Mouse (Mus musculus) brain, adult 2 months (tissue): Measurements from ENCODE around the gene Gbgt1.
A peak's percentile ranks its signal among the peaks of the same experiment; 100 is the strongest.

Experiments
- DNase-seq: peaks from one replicate; pipeline ENCODE4 v3.0.0; 2011; ENCODE audit warnings: low read depth, low spot score

The Gbgt1 gene

DNA sequence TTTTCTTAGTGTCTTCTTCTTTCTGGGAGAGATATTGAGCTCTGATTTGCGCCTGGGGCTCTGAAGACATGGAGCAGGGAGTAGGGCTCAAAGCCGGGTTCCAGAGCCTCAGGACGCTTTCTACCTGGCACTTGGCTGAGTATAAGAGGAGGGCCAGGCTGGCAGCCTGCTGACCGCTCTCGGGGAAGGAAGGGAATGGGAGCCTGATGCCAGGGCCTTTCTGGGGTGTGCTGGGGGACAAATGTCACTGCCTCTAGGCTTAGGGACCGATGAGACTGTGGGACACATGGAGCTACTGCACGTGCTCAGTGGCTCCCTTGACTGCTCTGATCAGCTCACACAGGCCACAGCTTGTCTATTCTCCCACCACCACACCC, 31.7 kb downstream of the Gbgt1 start:
- DNase-seq: no peak

DNA sequence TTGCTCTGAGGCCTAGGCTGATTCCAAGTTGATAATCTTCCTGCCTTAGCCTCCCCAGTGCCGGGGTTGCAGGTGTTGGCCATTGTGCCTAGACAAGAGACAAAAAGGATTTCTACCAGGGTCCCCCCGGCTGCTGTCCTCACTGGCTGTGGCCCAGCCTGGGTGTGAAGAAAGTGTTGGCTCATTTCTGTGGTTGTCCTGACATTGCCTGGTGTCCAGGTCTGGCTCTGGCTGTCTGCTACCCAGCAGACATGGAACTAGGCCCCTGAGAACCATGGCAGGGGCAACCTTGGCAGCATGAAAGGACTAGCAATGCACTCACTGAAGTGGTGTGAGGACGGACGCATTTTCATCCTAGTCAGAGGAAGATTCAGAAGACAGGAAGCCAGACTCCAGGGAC, 33.2 kb downstream of the Gbgt1 start:
- no peak for DNase-seq

DNA sequence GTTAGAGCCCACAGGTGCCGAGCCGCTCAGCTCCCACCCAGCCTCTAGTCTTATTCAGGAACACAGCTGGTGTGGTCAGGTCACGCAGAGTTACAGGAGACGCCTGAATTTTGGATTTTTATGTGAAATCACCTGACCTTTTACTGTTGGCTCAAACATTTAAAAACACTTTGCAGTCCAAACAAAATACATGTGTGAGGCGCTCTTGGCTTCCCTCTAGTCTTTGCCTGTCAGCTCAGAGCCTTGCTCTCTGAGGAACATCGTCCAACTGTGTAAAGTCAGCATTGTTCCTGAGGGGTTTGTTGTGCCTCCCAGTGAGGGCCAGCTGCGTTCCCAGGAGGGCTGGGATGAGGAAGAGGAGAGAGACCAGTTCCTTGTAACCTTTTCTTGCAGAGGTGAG, 33.6 kb downstream of the Gbgt1 start:
- no peak for DNase-seq

DNA sequence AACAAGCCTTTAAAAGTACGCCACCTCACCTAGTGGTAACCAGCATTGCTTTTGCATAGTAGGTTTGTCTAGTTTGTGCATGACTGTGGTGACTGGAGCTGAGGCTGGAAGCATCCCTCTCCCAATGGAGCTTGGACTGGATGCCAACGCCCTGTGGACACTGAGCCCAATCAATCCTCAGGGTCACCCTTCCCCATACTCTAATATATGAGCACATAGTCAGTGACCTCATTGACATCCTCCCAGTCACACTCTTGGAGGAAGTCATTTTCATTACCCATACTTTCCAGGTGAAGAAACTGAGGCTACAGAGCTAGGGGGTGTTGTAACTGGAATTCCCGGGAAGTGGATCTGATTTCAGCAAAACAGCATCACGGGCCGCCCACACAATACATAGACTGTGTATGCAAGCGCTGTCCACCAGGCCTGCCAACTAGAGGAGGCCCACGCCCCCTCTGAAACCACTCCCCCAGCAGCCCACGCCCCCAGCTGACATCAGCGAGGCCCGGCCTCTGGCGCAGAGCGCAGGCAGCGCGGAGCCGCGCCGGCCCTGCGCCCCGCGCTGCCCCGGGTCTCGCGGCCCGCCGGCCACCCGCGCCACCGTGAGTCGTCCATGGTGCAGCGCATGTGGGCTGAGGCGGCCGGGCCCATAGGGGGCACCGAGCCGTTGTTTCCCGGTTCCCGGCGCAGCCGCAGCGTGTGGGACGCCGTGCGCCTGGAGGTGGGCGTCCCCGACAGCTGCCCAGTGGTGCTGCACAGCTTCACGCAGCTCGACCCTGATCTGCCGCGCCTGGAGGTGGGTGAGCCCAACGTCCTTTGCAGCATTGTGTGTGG, 36.5 kb downstream of the Gbgt1 start:
- peak; percentile 97 for DNase-seq

DNA sequence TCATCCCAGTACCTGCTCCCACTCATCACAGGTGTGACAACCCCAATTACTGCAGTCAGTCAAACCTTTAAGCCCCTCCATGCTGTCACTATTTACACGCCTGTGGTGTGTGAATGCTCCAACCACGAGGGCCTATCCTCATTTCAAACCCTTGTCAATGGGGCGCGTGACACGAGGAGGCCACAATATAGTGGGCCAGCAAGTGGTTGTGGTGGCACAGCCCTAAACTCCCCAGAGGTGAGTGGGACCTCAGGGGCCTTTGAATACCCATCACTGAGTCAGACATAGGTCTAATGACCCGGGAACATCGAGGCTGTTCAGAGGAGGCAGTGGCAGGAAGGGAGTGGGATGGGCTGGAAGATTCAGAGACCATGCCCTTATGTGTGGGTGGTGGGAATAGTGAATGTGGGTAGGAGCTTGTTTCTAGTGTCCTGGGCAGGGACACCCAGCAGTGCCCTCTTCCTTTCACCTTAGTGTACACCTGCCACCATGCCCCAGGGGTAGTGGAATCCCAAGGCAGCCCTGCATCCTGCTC, 37.3 kb downstream of the Gbgt1 start:
- DNase-seq: no peak

DNA sequence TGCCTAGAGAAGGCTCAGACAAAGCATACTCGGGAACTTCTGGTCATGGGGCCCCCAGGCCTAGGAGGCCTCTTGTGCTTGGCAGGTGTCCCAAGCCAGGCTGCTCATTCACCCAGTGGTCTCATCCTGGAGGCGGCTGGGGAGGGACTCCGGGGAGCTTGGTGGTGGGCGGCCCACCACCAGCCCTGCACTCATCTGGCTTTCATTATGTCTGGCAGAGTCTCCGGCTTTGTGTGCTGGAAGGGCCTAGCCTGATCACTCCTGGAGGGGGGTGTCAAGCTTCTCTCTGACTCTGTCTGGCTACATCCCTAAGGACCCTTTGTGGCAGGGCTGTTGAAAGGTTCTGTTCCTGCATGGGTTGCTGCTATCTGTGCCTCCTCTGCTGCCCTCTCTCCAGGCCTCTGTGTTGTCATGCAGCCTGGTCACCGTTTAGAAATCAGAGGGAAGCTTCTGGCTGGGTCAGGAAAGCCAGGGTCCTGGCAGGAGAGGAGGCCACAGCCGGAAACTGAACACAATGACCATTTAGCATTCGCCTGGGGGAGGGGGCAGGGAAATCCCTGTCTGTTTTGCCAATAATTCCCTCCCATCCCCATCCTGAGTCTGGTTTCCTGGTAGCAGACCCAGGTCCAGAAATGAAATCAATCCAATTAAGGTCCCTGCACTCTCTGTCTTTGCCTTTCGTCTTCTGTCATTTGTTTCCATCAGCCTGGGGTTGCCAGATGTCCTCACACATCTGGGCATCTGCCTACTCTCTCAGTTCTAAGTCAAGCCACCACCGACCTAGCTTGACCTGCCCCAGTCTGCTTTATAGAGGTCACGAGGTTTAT, 38.0 kb downstream of the Gbgt1 start:
- DNase-seq: peak; percentile 66

DNA sequence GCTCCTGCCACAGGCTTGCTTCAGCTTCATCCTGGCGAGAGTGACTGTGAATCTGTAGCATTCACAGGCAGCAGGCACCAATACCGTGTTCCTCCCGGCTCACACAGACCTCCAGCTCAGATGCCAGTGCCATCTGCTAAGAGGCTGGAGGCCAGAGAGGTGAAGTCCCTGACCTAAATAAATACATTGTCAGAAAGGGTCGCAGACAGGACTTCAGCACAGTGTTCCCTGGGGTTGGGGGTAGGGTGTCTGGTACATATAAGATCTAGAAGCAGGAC, 38.5 kb downstream of the Gbgt1 start:
- DNase-seq: peak; percentile 94

DNA sequence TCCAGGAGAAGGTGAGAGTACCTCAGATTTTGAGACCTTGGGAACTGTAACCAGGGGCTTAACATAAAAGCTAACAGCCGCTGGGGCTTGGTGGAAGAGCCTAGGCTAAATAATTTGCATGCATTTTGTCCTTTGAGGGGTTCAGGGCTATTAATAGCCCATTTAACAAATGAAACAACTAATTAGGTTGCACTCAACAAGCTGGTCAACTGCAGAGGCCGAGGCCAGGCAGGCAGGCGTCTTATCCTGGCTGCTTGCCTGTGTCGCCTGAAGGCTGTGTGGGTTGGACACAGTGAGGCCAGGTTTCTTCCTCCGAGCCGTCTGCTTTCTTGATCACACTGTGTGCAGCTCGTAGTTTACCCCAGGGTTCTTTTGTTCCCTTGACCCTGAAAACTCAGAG, 39.0 kb downstream of the Gbgt1 start:
- DNase-seq: peak; percentile 94

DNA sequence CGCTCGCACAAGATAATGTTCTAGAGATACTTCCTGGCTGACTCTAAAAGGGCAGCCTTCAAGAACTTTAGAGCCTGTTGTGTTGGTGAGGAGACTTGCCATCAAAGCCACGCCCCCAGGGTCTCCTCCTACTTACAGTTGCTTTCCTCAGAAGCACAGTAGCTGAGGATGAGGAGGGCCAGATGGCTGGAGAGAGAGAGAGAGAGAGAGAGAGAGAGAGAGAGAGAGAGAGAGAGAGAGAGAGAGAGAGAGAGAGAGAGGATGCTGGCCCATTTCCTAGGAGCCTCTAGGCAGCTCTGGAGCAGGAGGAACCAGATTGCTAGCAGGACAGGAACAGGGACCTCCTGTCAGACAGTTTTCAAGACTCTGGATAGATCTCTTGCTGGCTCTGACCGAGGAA, 39.5 kb downstream of the Gbgt1 start:
- peak; percentile 62 for DNase-seq

DNA sequence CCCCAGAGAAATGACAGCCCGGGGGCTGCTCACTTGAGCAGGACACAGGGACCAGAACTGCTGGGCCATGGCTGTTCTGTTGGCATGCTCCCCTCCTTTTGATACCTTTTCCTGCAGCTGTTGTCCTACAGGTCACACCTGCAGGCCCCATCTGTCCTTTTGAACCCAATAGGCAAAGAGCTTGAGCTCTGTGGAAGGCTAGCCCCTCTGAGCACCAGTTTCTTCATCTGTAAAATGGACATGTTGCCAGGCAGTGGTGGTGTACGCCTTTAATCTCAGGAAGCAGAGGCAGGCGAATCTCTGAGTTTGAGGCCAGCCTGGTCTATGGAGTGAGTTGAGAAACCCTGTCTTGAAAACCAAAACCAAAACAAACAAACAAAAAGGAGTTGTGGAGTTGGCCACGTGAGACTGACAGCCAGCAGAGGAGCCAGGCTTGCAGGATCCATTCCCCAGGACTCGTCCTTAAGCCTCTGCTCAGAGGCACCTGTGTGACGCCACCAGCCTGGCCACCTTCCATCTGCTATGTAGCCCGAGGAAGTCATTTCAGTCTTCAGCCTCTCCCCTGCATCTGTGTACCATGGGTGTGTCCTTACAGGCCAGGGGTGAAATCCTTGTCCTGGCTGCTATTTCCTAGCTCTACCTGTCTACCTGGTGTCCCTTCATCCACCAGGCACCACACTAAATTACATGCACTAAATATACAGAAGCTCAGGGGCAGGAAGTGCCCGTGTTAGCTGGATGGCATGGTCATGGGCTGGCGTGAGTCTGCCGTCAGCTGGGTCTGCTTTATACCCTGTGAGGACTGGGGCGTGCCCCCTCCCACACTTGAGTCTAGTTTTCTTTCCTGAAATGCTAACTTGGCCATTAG, 40.3 kb downstream of the Gbgt1 start:
- peak; percentile 53 for DNase-seq

DNA sequence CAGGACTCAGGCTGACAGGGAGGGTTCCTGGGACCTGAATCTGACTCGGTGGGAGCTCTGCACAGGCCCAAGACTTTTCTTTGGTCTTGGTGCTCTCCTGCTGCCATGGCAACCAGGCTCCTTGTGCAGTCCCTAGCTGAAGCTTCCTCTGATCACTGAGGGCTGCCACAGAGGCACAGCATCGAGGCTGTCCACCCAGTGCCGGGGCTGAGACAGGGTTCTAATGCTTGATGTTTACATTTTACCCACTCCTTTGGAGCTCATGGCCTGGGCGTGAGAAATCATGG, 40.9 kb downstream of the Gbgt1 start:
- peak; percentile 76 for DNase-seq

DNA sequence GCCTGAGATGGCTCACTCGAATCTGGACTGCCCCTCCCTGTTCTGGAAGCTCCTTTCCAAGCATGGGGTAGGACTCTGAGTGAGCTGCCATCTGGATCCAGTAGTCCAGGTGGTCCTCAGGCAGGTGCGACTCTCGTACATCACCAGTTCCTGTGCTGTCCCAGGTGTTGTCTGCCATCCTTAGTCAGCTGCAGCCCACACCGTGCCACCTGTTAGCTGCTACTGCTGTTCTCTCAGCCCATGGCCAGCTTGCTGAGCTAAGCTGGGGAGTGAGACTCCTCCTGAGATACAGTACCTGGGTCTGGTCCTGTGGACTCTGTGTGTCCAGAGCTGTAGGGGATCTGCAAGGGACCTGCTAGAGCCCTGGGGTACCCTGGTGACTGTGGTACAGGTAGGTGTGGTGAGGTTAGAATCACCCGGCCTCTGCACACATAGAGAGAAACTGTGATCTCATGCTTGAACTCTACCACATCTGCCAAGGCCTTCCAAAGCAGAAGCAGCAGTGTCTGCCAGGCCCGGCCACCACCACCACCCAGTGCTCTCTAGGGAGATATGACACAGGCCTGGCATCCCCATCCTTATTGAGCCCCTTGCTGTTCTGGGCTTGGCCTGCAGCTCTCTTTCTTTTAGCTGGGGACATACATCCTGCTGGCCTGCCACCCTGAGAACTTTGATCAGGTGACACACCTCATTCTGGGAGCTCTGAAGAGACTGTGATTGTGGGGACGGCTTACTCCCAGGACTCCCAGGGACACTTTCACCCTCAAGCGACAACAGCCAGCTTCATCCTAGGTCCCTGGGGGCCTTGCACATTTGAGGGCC, 41.5 kb downstream of the Gbgt1 start:
- DNase-seq: peak; percentile 61

DNA sequence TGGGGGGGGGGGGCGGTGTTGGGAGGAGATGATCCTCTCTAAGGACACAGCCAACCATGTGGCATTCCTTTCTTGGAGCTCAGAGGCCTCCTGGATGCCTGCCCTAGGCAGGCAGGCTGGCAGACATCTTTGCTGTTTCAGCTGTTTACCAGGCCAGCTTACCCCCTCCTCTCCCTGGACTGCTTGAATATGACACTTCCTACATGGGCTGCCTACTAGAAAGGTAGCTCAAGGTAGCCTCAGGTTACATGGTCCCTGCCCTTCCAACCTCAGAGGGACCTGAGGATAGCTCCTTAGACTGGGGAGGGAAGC, 42.1 kb downstream of the Gbgt1 start:
- peak; percentile 82 for DNase-seq

DNA sequence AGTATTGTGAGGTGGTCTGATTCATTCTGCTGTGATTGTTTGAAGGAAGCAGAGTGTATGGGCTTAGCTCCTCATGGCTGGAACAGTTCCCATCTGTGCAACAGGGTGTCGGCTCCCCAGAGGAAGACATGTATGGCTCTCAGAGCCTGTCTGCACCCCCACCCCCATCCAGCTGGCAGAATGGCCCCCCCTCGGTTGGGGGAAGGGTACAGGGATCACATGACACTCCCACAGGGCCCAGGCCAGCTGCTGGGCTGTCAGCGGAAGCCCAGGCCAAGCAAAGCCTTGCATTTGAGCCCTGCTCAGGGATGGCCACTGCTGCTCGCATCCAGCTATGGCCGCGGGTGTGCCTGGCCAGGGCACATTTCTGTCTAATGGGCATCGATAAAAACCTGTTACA, 42.5 kb downstream of the Gbgt1 start:
- peak; percentile 90 for DNase-seq

DNA sequence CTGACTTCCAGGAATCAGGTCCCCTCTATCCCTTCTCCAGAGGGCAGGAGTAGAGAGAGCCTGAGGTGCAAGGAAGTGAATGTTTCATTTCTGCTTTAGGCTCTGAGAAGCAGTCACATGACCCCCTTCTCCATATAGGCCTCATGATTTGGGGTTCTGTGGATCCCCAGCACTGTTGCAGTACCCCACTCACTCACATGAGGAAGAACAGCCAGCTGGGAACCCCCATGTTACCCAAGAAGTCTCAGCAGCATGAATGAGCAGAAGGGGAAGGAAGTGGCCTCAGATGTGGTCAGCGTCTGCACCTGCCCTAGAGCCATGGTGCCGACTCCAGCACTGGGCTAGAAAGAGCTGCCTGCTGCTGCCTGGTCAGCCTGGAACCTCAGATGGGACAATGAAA, 43.3 kb downstream of the Gbgt1 start:
- peak; percentile 41 for DNase-seq

DNA sequence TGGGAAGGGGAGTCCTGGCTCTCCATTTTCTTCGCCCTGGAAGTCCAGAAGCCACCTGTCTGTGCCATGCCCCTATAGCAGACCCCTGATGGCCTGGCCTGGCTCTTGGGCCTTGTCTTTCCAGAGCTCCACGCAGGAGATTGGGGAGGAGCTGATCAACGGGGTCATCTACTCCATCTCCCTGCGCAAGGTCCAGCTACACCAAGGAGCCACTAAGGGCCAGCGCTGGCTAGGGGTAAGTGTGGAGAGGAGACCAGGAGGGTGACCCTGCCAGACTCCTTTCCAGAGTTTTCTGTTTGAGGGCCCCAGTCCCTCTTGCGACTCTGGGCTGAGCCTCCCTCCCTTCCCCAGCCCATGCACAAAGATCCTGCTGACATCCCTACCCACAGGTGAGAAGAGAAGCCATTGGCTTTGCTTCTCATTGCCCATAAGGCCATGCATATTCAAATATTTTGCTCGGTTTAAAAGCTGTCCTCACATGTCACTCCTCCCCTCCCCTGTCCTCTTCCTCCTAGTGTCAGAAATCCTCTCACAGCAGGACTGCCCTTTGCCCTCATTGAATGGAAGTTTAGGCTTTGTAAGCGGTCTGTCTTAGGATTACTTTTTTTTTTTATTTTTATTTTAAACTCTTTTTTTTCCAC, 44.0 kb downstream of the Gbgt1 start:
- no peak for DNase-seq

DNA sequence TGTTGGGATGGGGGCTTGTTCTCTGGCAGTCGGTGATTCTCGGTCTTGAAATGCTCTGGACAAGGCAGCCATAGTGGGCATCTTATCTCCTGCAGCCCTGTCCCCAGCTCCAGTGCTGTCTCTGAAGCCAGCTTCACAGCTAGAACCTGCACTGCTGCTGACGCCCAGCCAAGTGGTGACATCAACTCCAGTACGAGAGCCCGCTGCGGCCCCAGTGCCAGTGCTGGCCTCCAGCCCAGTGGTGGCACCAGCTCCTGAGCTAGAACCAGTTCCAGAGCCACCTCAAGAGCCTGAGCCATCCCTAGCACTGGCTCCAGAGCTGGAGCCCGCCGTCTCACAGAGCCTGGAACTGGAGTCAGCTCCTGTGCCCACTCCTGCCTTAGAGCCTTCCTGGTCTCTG, 47.2 kb downstream of the Gbgt1 start:
- peak; percentile 94 for DNase-seq

DNA sequence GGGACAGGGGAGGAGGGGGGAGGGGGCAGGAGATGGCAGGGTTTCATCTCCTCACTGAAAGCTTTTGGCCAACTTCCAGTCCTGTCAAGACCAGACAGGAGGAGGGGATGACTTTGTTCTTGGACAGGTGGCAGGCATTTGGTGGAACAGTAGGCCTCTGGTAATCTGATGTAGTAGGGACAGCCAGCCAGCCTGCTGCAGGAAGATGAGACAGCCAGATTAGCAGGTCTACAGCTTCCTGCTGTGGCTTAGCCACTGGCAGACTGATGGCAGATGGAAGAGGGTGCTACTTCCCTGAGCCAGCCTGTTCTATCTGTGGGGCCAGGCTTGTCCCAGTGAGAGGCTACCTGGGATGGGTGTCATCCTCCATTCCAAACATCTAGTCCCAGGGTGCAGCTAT, 49.3 kb downstream of the Gbgt1 start:
- DNase-seq: peak; percentile 88

DNA sequence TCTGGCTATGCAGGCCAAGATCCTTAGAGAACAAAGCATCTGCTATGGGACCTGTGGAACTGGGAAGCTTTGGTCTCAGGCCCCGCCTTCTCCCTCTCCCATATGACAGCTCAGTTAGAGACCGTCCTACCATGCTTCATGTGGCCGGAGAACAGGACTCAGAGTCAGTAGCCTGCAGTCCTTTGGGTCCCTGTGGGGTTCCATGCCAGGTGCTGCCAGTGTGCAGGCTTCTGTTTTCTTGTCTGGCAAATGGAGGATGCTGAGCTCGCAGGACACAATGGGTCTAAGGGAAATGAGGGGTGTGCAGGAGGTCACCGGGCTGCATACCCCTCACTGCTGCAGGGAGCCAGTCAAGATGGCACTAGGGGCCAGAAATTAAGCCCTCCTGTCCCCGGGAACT, 49.9 kb downstream of the Gbgt1 start:
- peak; percentile 41 for DNase-seq

DNA sequence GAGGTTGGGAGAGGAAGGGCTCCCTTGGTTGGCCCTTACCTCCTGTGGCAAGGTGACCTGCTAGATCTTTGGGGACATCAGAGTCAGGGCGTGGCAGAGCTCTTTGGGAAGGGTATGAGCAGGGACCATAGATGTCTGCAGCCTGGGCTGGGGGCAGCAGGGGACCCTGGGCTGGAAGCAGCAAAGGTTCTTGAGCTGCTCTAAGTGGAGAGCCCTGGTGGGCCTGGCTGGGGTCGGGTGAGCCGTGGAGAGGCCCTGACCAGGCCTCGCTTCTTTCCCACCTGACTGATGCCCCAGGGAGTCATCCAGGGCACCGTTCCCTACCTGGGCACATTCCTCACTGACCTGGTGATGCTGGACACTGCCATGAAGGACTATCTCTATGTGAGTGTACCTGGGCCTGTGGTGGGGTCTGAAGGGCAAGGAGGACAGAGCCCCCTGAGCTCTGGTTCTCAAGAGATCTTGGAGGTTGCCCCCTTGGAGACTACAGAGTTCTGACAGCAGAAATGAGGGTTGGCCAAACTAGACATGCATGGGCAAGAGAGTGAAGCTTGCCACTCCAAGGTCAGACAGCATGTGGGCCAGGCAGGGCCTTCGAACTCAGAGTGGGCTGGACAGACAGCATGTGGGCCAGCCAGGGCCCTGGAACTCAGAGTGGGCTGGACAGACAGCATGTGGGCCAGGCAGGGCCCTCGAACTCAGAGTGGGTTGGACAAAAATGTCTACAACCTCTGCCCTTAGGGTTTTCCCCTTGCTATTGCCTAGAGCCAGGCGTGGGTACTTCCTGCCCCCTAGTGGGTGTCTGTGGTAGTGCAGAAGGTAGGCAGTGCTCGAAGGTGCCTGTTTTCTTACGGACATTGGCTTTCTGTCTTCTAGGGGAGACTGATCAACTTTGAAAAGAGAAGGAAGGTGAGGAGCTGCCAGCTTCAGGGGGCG, 50.8 kb downstream of the Gbgt1 start:
- DNase-seq: peak; percentile 89
